Mouse (Mus musculus) cerebellum, postnatal 10 days (tissue): ENCODE results near the gene Nell1.

Experiments
- DNase-seq, 2 experiments: peaks; one replicate each; pipeline ENCODE4 v3.0.0; 2021; ENCODE audit warnings: mixed read lengths in 2 of 2

The Nell1 gene

DNA sequence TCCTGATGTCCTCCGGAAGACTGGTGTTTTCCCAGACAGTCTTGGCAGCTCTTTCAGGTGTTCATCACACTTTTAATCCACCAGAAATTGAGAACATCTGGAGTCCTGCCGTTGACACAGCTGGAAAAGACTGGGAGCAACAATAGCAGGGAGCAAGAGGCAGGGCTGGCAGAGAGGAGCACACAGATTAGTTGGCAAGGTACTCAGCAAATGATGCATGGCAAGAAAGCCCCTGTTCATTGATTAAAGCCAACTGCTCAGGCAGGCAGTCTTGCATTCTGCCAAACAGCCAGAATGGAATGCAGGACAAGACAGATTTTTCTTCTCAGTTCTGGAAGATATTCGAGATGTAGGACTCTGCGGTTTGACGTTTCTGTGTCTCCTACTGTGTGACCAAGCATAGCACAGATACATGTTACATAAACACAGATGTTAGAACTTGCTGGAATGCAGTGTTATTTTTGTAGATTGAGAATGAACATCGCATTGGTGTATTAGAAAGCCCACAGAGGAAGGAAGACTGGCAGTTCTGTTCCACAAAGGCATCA is 925.0 kb downstream of the Nell1 start:
- peak; percentile 69 to 75 for DNase-seq
